Mouse (Mus musculus) MEL (cell line): ENCODE measurements around the gene Fam151a. TPM values are rescaled to one million over a fixed set of nuclear protein-coding genes. Genes with fewer than 3 reads are reported as not detected.

ENCODE experiments used
- DNase-seq: peaks from one replicate; pipeline ENCODE4 v3.0.0; 2011; ENCODE audit warnings: low read depth, low spot score
- H3K27ac ChIP-seq: 2 replicates; pipeline ENCODE4 v1.5.1; 2012; ENCODE audit warnings: low read depth, mild to moderate bottlenecking, control low read depth, low read length, moderate library complexity; ENCODE audit not compliant: control insufficient read depth
- H3K27me3 ChIP-seq, 2 experiments: fragments of 150-350 bp in 1 of 2; sonication (generic) in 1 of 2; 2 replicates each; pipeline ENCODE4 v1.6.1; 2012; ENCODE audit warnings: low read length in 2 of 2, mild to moderate bottlenecking in 2 of 2, improper control_type of control experiment in 1 of 2, moderate library complexity in 1 of 2; ENCODE audit not compliant: insufficient read depth in 2 of 2, control insufficient read depth in 1 of 2
- H3K36me3 ChIP-seq, 2 experiments: 2 replicates each; pipeline ENCODE4 v1.6.1; 2012 to 2014; ENCODE audit warnings: low read length in 2 of 2, improper control_type of control experiment in 1 of 2, inconsistent platforms in 1 of 2, mild to moderate bottlenecking in 1 of 2; ENCODE audit not compliant: insufficient read depth in 2 of 2, control insufficient read depth in 1 of 2
- H3K4me1 ChIP-seq, 2 experiments: fragments of 150-350 bp in 1 of 2; sonication (generic) in 1 of 2; 2 replicates each; pipeline ENCODE4 v1.6.1; 2012; ENCODE audit warnings: low read length in 2 of 2, improper control_type of control experiment in 1 of 2, mild to moderate bottlenecking in 1 of 2; ENCODE audit not compliant: insufficient read depth in 2 of 2, control insufficient read depth in 1 of 2
- H3K4me3 ChIP-seq, 2 experiments: fragments of 150-350 bp in 1 of 2; sonication (generic) in 1 of 2; 2 replicates each; pipeline ENCODE4 v1.5.1; 2012; ENCODE audit warnings: low read depth in 2 of 2, low read length in 2 of 2, mild to moderate bottlenecking in 2 of 2, moderate library complexity in 2 of 2, control low read depth in 1 of 2, improper control_type of control experiment in 1 of 2; ENCODE audit not compliant: control insufficient read depth in 1 of 2, insufficient read depth in 1 of 2
- H3K79me2 ChIP-seq: 2 replicates; pipeline ENCODE4 v1.6.1; 2012; ENCODE audit warnings: mild to moderate bottlenecking, low read length, moderate library complexity; ENCODE audit not compliant: control insufficient read depth, poor library complexity, insufficient read depth
- H3K9ac ChIP-seq: 2 replicates; pipeline ENCODE4 v1.6.1; 2012; ENCODE audit warnings: low read depth, mild to moderate bottlenecking, control low read depth, low read length, moderate library complexity; ENCODE audit not compliant: control insufficient read depth, poor library complexity, severe bottlenecking
- H3K9me3 ChIP-seq: fragments of 150-350 bp; sonication (generic); replicated peaks from 2 replicates; pipeline ENCODE4 v1.6.1; 2012; ENCODE audit warnings: mild to moderate bottlenecking, low read length, improper control_type of control experiment, moderate library complexity; ENCODE audit not compliant: insufficient read depth
- BHLHE40 ChIP-seq: IDR thresholded peaks from 2 replicates; pipeline ENCODE4 v1.6.1; 2012; ENCODE audit warnings: low read depth, mild to moderate bottlenecking, inconsistent platforms, low read length, improper control_type of control experiment, borderline replicate concordance
- CHD2 ChIP-seq: IDR thresholded peaks from 2 replicates; pipeline ENCODE4 v1.6.1; 2011; ENCODE audit warnings: low read length, improper control_type of control experiment
- EP300 ChIP-seq, 2 experiments: IDR thresholded peaks; 2 replicates each; pipeline ENCODE4 v1.6.1; 2011; ENCODE audit warnings: improper control_type of control experiment in 2 of 2, low read length in 2 of 2, low read depth in 1 of 2, mild to moderate bottlenecking in 1 of 2
- GABPA ChIP-seq: IDR thresholded peaks from 2 replicates; pipeline ENCODE4 v1.6.1; 2012; ENCODE audit warnings: low read depth, mild to moderate bottlenecking, inconsistent platforms, low read length, improper control_type of control experiment, moderate library complexity
- HCFC1 ChIP-seq: IDR thresholded peaks from 2 replicates; pipeline ENCODE4 v1.6.1; 2012; ENCODE audit warnings: low read depth, mild to moderate bottlenecking, inconsistent platforms, low read length, improper control_type of control experiment, moderate library complexity
- MAFK ChIP-seq: IDR thresholded peaks from 2 replicates; pipeline ENCODE4 v1.6.1; 2011; ENCODE audit warnings: low read depth, mild to moderate bottlenecking, low read length, improper control_type of control experiment, borderline replicate concordance
- MAX ChIP-seq: IDR thresholded peaks from 2 replicates; pipeline ENCODE4 v1.6.1; 2011; ENCODE audit warnings: low read length, improper control_type of control experiment
- MEF2A ChIP-seq: IDR thresholded peaks from 2 replicates; pipeline ENCODE4 v1.6.1; 2014; ENCODE audit warnings: low read depth, mild to moderate bottlenecking, inconsistent platforms, low read length, improper control_type of control experiment; ENCODE audit not compliant: poor library complexity, insufficient replicate concordance, severe bottlenecking; ENCODE audit errors: extremely low read depth
- MYC ChIP-seq: IDR thresholded peaks from 2 replicates; pipeline ENCODE4 v1.6.1; 2011; ENCODE audit warnings: low read depth, mild to moderate bottlenecking, low read length, improper control_type of control experiment, moderate library complexity
- NELFE ChIP-seq: IDR thresholded peaks from 2 replicates; pipeline ENCODE4 v1.6.1; 2011; ENCODE audit warnings: low read depth, low read length, improper control_type of control experiment
- POLR2AphosphoS2 ChIP-seq: IDR thresholded peaks from 2 replicates; pipeline ENCODE4 v1.6.1; 2011; ENCODE audit warnings: low read length, improper control_type of control experiment
- RAD21 ChIP-seq: IDR thresholded peaks from 2 replicates; pipeline ENCODE4 v1.6.1; 2011; ENCODE audit warnings: mild to moderate bottlenecking, low read depth, low read length, improper control_type of control experiment
- TCF12 ChIP-seq: IDR thresholded peaks from 2 replicates; pipeline ENCODE4 v1.6.1; 2014; ENCODE audit warnings: low read depth, mild to moderate bottlenecking, inconsistent platforms, low read length, improper control_type of control experiment, moderate library complexity
- UBTF ChIP-seq: IDR thresholded peaks from 2 replicates; pipeline ENCODE4 v1.6.1; 2012; ENCODE audit warnings: low read depth, mild to moderate bottlenecking, inconsistent platforms, low read length, improper control_type of control experiment, moderate library complexity, borderline replicate concordance; ENCODE audit not compliant: insufficient read depth
- USF1 ChIP-seq: IDR thresholded peaks from 2 replicates; pipeline ENCODE4 v1.6.1; 2014; ENCODE audit warnings: low read depth, mild to moderate bottlenecking, inconsistent platforms, low read length, improper control_type of control experiment, moderate library complexity
- ZKSCAN1 ChIP-seq: IDR thresholded peaks from 2 replicates; pipeline ENCODE4 v1.6.1; 2012; ENCODE audit warnings: low read depth, mild to moderate bottlenecking, inconsistent platforms, low read length, improper control_type of control experiment, moderate library complexity
- ZMIZ1 ChIP-seq: IDR thresholded peaks from 2 replicates; pipeline ENCODE4 v1.6.1; 2012; ENCODE audit warnings: low read depth, mild to moderate bottlenecking, inconsistent platforms, low read length, improper control_type of control experiment, moderate library complexity
- ZNF384 ChIP-seq: IDR thresholded peaks from 2 replicates; pipeline ENCODE4 v1.6.1; 2012; ENCODE audit warnings: low read depth, mild to moderate bottlenecking, inconsistent platforms, low read length, improper control_type of control experiment
- polyA plus RNA-seq, 2 experiments: library from polyadenylated mRNA; stranded (reverse) in 1 of 2; unstranded in 1 of 2; fragments of >175 nt in 1 of 2; fragments of >200 nt in 1 of 2; gene quantifications; 2 replicates each; pipeline versions ENCODE4 v1.2.1 to v1.2.4; 2012; ENCODE audit warnings: low replicate concordance in 2 of 2, low read depth in 1 of 2; ENCODE audit not compliant: insufficient read length in 2 of 2, insufficient read depth in 1 of 2, missing spikeins in 1 of 2
- total RNA-seq: library from RNA; depleted of rRNA; stranded (reverse); fragments of 300-350 nt; gene quantifications from 2 replicates; pipeline ENCODE4 v1.2.3, GENCODE M21; 2012

The Fam151a gene
- total and polyA plus RNA-seq, 3 experiments = 0.08 TPM; not detected in 2

GRCm38 (mm10) chr4:106787830-106788229 lies 54.1 kb downstream of the Fam151a start:
- TF ChIP-seq POLR2AphosphoS2 (no peak), BHLHE40 (peak; percentile 29; the same call in 1 of the 2 replicates), CHD2 (0 out of 2 replicates have a peak, but pooled peaks have one; percentile 38), EP300 (IDR thresholded peaks at IDR 0.05; ENCODE audit: low read depth in 1 of 2, low read length in 2 of 2) (peak; percentile 46 to 54; a peak in 3 of 4 replicates)
- Histone ChIP-seq H3K27me3 (no peaks in the 10 kb centered on the region), H3K4me3 (no peak overlapping the region), H3K9me3 (no peaks in the 10 kb centered on the region), H3K9ac (0 out of 2 replicates have a peak overlapping the region, but pooled peaks have one; percentile 17), H3K27ac (peak overlapping the region; percentile 59), H3K36me3 (peaks cover 0 to 20% of the 10 kb centered on the region in 2 experiments; a peak in 2 of 4 replicates), H3K79me2 (no peaks in the 10 kb centered on the region), H3K4me1 (peaks cover 10 to 43% of the 10 kb centered on the region in 2 experiments)
- peak; percentile 77 for DNase-seq

DNA sequence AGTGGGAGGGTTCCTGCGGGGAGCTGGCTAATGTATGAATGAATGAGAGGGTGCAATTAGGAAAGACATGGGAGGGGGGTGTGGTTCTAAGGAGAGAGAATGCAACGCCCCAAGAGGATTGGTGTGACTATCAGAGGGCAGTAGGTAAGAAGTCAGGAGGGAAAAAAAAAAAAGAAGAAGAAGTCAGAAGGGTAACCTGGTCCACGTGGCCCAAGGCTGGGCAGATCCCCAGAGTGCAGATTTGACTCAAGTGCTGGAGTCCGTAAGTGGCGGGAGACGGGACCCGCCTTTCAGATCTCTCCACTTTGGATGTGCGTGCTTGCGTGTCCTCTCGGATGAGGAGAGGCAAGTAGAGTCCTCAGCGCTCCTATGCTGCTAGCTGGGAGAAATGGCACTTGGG lies 54.9 kb downstream of the Fam151a start:
- no peak overlapping the region for H3K4me3 ChIP-seq
- H3K9ac ChIP-seq = no peak overlapping the region
- no peak for TF ChIP-seq MYC
- no peak for TF ChIP-seq TCF12
- TF ChIP-seq ZMIZ1 = no peak
- TF ChIP-seq NELFE = no peak
- TF ChIP-seq GABPA = no peak
- peak; percentile 61; the same call in 1 of the 2 replicates for TF ChIP-seq ZNF384
- no peak for TF ChIP-seq BHLHE40
- peak; percentile 46; the same call in 1 of the 2 replicates for TF ChIP-seq USF1
- no peak for TF ChIP-seq UBTF
- peak overlapping the region; percentile 59 for H3K27ac ChIP-seq
- DNase-seq = no peak
- H3K9me3 ChIP-seq = no peaks in the 10 kb centered on the region
- H3K4me1 ChIP-seq = peaks cover 17 to 50% of the 10 kb centered on the region in 2 experiments
- peaks cover 0 to 20% of the 10 kb centered on the region in 2 experiments; a peak in 2 of 4 replicates for H3K36me3 ChIP-seq
- no peaks in the 10 kb centered on the region for H3K27me3 ChIP-seq
- no peaks in the 10 kb centered on the region for H3K79me2 ChIP-seq

GRCm38 (mm10) chr4:106789705-106790104 lies 56.0 kb downstream of the Fam151a start:
- no peak for DNase-seq
- Histone ChIP-seq H3K4me1 (peaks cover 17 to 54% of the 10 kb centered on the region in 2 experiments), H3K27ac (no peak overlapping the region), H3K9ac (no peak overlapping the region), H3K4me3 (no peak overlapping the region), H3K36me3 (peaks cover 0 to 28% of the 10 kb centered on the region in 2 experiments; a peak in 2 of 4 replicates), H3K9me3 (no peaks in the 10 kb centered on the region), H3K27me3 (no peaks in the 10 kb centered on the region), H3K79me2 (no peaks in the 10 kb centered on the region)
- TF ChIP-seq HCFC1 (no peak), MAX (no peak), RAD21 (no peak), MEF2A (no peak), ZKSCAN1 (no peak), MAFK (no peak)
